Mouse (Mus musculus): ENCODE measurements around the gene S1pr4. TPM values are rescaled to one million over a fixed set of nuclear protein-coding genes. Genes with fewer than 3 reads are reported as not detected.

S1pr4 gene
- 139 TPM for total RNA-seq (2023)

GRCm38 (mm10) chr10:81500032-81500431 is at the start of gene S1pr4:
Gene S1pr4 (minus strand): TSS chr10:81500132.

GRCm38 (mm10) chr10:81545161-81545747 is 45.3 kb upstream of the S1pr4 start, which contains the start of gene Gna11:
Gene Gna11 (minus strand): TSS chr10:81545190.

DNA sequence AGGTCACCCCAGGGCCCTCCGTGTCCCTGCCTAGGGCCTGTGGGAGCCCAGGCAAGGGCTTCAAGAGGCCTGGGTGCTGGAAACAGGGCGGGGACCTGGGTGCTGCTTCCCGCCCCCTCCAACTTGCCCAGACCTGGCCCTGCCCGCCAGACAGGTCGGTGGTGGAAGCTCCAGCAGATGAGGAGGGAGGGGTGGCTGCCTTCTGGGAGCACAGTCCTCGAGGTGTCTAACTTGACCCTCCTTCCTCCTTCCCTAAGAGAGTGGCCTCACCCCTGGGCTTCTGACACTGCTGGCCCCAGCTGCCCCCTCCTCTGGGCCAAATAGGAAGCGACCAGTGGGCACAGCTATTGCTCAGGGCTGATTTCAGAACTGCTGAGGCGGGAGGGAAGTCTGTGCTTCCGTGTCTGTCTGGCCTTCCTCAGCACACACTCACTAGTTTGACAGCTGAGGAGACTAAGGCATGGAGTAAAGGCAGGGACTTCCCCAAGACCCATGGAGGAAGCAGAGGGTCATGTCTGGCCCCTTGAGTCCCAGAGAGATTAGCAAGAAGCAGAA is 24.2 kb upstream of the S1pr4 start, which contains the start of gene Gna15:
Gene Gna15, minus strand, starts transcription at position 175 of the 555 bp plus-strand sequence.

DNA sequence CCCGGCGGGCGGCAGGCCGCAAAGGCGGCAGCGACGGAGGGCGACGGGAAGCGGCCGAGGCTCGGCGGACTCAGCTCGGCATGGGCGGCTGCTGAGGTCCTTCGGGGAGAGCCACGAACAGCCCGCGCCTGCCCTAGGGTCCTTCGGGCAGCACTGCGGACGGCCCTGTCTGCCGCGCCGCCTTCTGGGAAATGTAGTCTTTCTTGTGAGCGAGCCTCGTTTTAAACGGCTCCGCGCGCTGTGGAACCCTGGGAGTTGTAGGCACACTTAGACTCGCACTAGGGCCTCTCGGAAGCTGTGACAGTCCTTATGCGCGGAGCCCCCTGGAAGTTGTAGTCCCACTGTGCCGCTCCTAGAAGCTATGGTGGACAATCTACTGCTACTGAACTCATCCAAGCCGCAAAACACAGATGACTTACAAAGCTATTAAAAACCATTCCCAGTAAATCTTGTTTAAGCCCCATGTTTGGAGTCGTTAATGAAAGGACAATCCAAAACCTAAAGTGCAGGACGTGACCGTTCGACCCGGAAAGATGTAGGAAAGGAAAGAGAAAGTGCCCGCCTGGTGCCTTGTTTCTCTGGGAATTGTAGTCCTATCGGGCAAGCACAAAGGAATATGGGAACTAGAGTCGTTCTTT is 3.5 kb downstream of the S1pr4 start, which contains the start of gene Ncln:
Gene Ncln, minus strand, starts transcription at position 129 of the 638 bp plus-strand sequence.

DNA sequence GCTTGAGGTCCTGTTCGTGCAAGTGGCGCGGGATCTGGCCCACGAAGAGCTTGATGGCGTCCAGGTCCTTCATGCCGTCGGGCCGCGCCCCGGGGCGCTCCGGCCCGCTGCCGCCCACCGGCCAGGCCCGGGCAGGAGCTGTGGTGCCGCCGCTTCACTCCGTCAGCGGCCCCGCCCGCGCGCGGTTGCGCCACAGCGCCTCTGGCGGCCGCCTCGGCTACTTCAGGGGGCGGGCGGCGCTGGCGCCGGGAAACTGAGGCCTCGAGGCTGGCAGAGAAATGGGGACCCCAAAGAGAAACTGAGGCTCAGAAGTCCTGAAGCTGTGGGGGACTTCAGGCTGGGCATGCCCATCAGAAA is 17.4 kb downstream of the S1pr4 start, which contains the start of gene Celf5:
Gene Celf5, minus strand, starts transcription at position 177 of the 357 bp plus-strand sequence.

DNA sequence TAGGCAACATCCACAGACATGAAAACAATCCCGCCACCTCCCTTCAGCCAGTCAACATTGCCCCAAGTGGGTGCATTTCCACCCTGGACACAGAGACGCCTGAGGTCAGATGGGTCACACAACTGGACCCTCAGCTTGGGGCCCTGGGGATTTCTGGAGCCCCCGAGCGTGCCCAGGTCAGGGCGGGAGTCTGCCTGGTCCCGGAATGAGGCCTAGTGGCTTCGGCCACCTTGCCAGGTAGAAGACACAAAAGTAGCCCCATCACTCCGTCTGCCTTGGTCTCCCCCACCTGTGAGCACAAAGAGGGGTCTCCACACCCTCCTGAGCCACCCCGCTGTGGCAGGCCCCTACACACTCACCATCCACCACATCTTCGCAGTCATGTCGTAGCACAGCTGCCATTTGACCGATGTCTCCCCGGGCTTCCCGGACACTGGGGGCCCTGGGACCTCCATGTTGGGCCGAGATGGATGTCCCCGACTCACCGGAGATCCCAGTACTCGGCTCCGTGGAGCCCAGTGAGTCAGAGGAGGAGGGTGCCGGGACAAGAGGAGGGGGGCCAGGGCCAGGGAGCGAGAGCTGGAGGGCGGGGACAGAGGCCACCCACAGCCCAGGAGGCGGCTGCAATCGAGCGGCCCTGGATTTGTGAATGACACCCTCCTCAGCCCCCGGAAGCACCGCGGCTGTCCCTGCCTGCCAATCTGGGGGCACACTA is 44.6 kb downstream of the S1pr4 start, which contains the start of gene Nfic:
Gene Nfic, minus strand, starts transcription at position 455 of the 715 bp plus-strand sequence.

Other genes with a start within 250 kb of the S1pr4 start
- 15.3 TPM for gene Matk, start 247.2 kb downstream of the S1pr4 start, total RNA-seq (2023)
- 104 TPM for gene Mrpl54, start 233.2 kb downstream of the S1pr4 start, total RNA-seq (2023)
- 45.7 TPM for gene Apba3, start 233.2 kb downstream of the S1pr4 start, total RNA-seq (2023)
- 4.3 TPM for gene Tjp3, start 208.6 kb downstream of the S1pr4 start, total RNA-seq (2023)
- 128 TPM for gene Pip5k1c, start 207.2 kb downstream of the S1pr4 start, total RNA-seq (2023)
- gene Cactin, start 179.0 kb downstream of the S1pr4 start, total RNA-seq (2023): 47.9 TPM
- 26.1 TPM for gene Tbxa2r, start 171.4 kb downstream of the S1pr4 start, total RNA-seq (2023)
- gene Gipc3, start 156.9 kb downstream of the S1pr4 start, total RNA-seq (2023): not detected
- gene Hmg20b, start 149.7 kb downstream of the S1pr4 start, total RNA-seq (2023): 55.4 TPM
- 5.4 TPM for gene Mfsd12, start 142.6 kb downstream of the S1pr4 start, total RNA-seq (2023)
- 7.5 TPM for gene 4930404N11Rik, start 134.3 kb downstream of the S1pr4 start, total RNA-seq (2023)
- gene Fzr1, start 121.6 kb downstream of the S1pr4 start, total RNA-seq (2023): 27.2 TPM
- gene Dohh, start 115.7 kb downstream of the S1pr4 start, total RNA-seq (2023): 32.6 TPM
- 4.7 TPM for gene Gm48551, start 115.7 kb downstream of the S1pr4 start, total RNA-seq (2023)
- 9.7 TPM for gene Gm48552, start 111.1 kb downstream of the S1pr4 start, total RNA-seq (2023)
- gene Smim24, start 107.1 kb downstream of the S1pr4 start, total RNA-seq (2023): 2.2 TPM
- gene Nfic, start 44.5 kb downstream of the S1pr4 start, total RNA-seq (2023): 20.3 TPM
- gene Celf5, start 17.4 kb downstream of the S1pr4 start, total RNA-seq (2023): 1.2 TPM
- gene Ncln, start 3.7 kb downstream of the S1pr4 start, total RNA-seq (2023): 199 TPM
- gene Gna15, start 24.1 kb upstream of the S1pr4 start, total RNA-seq (2023): 3.3 TPM
- 17.5 TPM for gene Gna11, start 45.1 kb upstream of the S1pr4 start, total RNA-seq (2023)
- gene Aes, start 59.4 kb upstream of the S1pr4 start, total RNA-seq (2023): 616 TPM
- 6.3 TPM for gene Tle2, start 74.4 kb upstream of the S1pr4 start, total RNA-seq (2023)
- gene Tle6, start 100.9 kb upstream of the S1pr4 start, total RNA-seq (2023): not detected
- 3.2 TPM for gene BC025920, start 106.1 kb upstream of the S1pr4 start, total RNA-seq (2023)
- gene Sirt6, start 127.7 kb upstream of the S1pr4 start, total RNA-seq (2023): 23.7 TPM
- gene Ankrd24, start 128.4 kb upstream of the S1pr4 start, total RNA-seq (2023): 5.9 TPM
- 2.1 TPM for gene Gm10778, start 148.9 kb upstream of the S1pr4 start, total RNA-seq (2023)
- 7.8 TPM for gene Zfp433, start 204.7 kb upstream of the S1pr4 start, total RNA-seq (2023)

Data from CD4-positive naive resting alpha-beta T cell, adult 57 days (primary cell).